Mouse (Mus musculus): ENCODE data around the gene Kin. TPM values are rescaled to one million over a fixed set of nuclear protein-coding genes. Genes with fewer than 3 reads are reported as not detected.
A peak's percentile ranks its signal among the peaks of the same experiment; 100 is the strongest.

Kin gene
- polyA plus RNA-seq (2015; fragmentation: Nextera tagmentation; extraction: Ambion mirVana): 22.4 and 26.4 TPM in 2 replicates

- H3K4me2 ChIP-seq (replicated peaks): peak within 1 kb of the TSS; percentile 65
- no peaks in the 10 kb centered on the region for H3K9me3 ChIP-seq
- peaks cover 4% of the 10 kb centered on the region; the same call in 1 of the 2 replicates for H3K36me3 ChIP-seq
- peak within 1 kb of the TSS; percentile 78 for H3K4me3 ChIP-seq (replicated peaks)
- H3K27ac ChIP-seq: peak within 1 kb of the TSS; percentile 90
- ATAC-seq: peak; percentile 98
- peak within 1 kb of the TSS; percentile 97 for H3K9ac ChIP-seq
- peaks cover 30% of the 10 kb centered on the region for H3K4me1 ChIP-seq (replicated peaks)
- H3K27me3 ChIP-seq (replicated peaks): no peaks in the 10 kb centered on the region
- under 1% methylated on average over 60 of the region's 61 CpGs for WGBS
Observed at GRCm38 (mm10) chr2:10080310-10081010, at the start of gene Kin, which contains the start of gene Atp5c1. TSS of gene Kin (plus strand) at chr2:10080593. TSS of gene Atp5c1 (minus strand) at chr2:10080510.

DNA sequence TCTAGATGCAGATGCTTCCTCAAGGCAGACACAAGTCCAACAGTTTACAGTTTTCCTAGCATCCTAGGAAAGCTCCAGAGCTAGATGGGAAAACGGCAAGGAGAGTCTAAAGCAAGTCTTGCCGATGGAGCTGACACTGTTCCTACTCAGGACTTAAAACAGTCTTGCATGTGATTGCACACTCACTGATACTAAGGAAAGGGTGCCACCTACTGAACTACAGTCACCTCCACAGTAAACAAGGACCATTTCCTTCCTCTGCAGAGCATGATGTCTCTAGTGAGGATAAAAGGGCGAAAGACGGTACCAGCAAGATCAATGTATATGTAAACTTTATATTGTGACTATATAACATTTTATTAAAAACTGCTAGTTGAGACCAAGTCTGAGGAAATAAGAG lies 46.7 kb upstream of the Kin start:
- WGBS: 63% methylated on average over 4 of the region's 4 CpGs
- no peaks in the 10 kb centered on the region for H3K27me3 ChIP-seq (replicated peaks)

DNA sequence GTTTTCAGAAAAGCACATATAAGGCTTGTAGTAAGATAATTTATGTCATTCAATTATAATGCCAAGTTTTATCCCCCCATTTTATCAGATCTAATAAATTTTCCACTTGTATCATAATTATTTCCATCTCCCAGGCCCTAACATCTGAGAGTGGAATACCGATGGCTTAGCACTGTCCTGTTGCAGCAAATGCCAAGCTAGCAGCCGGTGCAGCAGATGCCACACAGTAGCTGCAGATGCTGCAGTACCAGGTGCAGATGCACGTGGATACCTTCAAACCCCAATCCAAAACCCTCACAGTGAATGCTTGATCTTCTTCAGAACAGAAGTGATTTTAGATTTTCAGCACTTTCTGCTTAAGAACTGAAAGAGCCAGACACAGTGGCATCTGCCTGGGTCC lies 45.4 kb upstream of the Kin start:
- Histone ChIP-seq H3K36me3 (0 out of 2 replicates have a peak, but pooled peaks cover 2% of the 10 kb centered on the region), H3K27ac (no peak overlapping the region), H3K27me3 (replicated peaks) (no peaks in the 10 kb centered on the region), H3K4me2 (replicated peaks) (no peak overlapping the region), H3K4me3 (replicated peaks) (no peak overlapping the region), H3K9me3 (no peaks in the 10 kb centered on the region), H3K9ac (no peak overlapping the region), H3K4me1 (replicated peaks) (no peaks in the 10 kb centered on the region)
- 87% methylated on average over 3 of the region's 3 CpGs for WGBS
- no peak for ATAC-seq

More for the DNA sequence above, 46.7 kb upstream of the Kin start:
- H3K36me3 ChIP-seq: no peaks in the 10 kb centered on the region
- H3K4me1 ChIP-seq (replicated peaks): no peaks in the 10 kb centered on the region
- no peaks in the 10 kb centered on the region for H3K9me3 ChIP-seq
- ATAC-seq: no peak
- H3K4me2 ChIP-seq (replicated peaks): no peak overlapping the region
- no peak overlapping the region for H3K4me3 ChIP-seq (replicated peaks)
- no peak overlapping the region for H3K9ac ChIP-seq
- H3K27ac ChIP-seq: no peak overlapping the region

GRCm38 (mm10) chr2:10047758-10048436 lies 32.5 kb upstream of the Kin start:
- H3K36me3 ChIP-seq: no peaks in the 10 kb centered on the region
- peak overlapping the region; percentile 84 for H3K4me2 ChIP-seq (replicated peaks)
- no peaks in the 10 kb centered on the region for H3K27me3 ChIP-seq (replicated peaks)
- peaks cover 3% of the 10 kb centered on the region for H3K4me1 ChIP-seq (replicated peaks)
- peak overlapping the region; percentile 80 for H3K9ac ChIP-seq
- peak overlapping the region; percentile 86 for H3K4me3 ChIP-seq (replicated peaks)
- H3K27ac ChIP-seq: 0 out of 2 replicates have a peak overlapping the region, but pooled peaks have one; percentile 40
- under 1% methylated on average over 47 of the region's 47 CpGs for WGBS
- H3K9me3 ChIP-seq: no peaks in the 10 kb centered on the region
- peak; percentile 74 for ATAC-seq

GRCm38 (mm10) chr2:10048461-10048860 lies 31.9 kb upstream of the Kin start, which contains the start of gene Taf3:
TSS of gene Taf3 (minus strand) at chr2:10048596.
- Histone ChIP-seq H3K27ac (0 out of 2 replicates have a peak within 1 kb of the TSS, but pooled peaks have one; percentile 40), H3K4me1 (replicated peaks) (peaks cover 3% of the 10 kb centered on the region), H3K27me3 (replicated peaks) (no peaks in the 10 kb centered on the region), H3K4me3 (replicated peaks) (peak within 1 kb of the TSS; percentile 86), H3K4me2 (replicated peaks) (peak within 1 kb of the TSS; percentile 84), H3K36me3 (no peaks in the 10 kb centered on the region), H3K9me3 (no peaks in the 10 kb centered on the region), H3K9ac (peak within 1 kb of the TSS; percentile 80)
- under 1% methylated on average over 36 of the region's 36 CpGs for WGBS
- peak; percentile 93 for ATAC-seq

- Histone ChIP-seq H3K27ac (no peak overlapping the region), H3K9me3 (no peaks in the 10 kb centered on the region), H3K4me3 (replicated peaks) (peak overlapping the region; percentile 86), H3K4me2 (replicated peaks) (peak overlapping the region; percentile 59), H3K27me3 (replicated peaks) (no peaks in the 10 kb centered on the region), H3K36me3 (no peaks in the 10 kb centered on the region), H3K9ac (no peak overlapping the region), H3K4me1 (replicated peaks) (peaks cover 3% of the 10 kb centered on the region)
- WGBS: 13% methylated on average over 10 of the region's 10 CpGs
- ATAC-seq: no peak
Observed at GRCm38 (mm10) chr2:10049456-10049855, 30.9 kb upstream of the Kin start.

DNA sequence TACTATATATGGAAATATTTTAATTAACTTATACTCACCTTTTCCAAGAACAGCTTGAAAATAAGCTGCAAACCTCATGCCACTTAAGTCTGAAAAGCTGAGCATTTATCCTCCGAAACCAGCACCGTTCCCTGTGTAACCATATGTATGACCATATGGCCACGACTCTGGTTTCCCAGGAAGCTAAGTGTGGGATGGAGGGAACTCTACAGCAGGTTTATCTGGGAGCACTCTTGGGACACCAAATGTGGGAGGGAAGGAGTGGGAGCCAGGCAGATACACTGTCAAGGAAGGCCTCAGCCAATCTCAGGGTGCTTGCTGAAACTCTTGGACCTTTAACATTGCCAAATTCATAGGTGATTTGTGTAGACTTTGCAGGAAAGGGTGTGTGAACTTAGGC lies 29.5 kb upstream of the Kin start:
- Histone ChIP-seq H3K4me1 (replicated peaks) (peaks cover 3% of the 10 kb centered on the region), H3K4me2 (replicated peaks) (no peak overlapping the region), H3K9ac (no peak overlapping the region), H3K27me3 (replicated peaks) (no peaks in the 10 kb centered on the region), H3K4me3 (replicated peaks) (no peak overlapping the region), H3K36me3 (peaks cover 9% of the 10 kb centered on the region), H3K9me3 (no peaks in the 10 kb centered on the region), H3K27ac (no peak overlapping the region)
- no peak for ATAC-seq
- 91% methylated on average over 3 of the region's 3 CpGs for WGBS

- WGBS: 96% methylated on average over 1 of the region's 1 CpGs
- Histone ChIP-seq H3K4me3 (replicated peaks) (no peak overlapping the region), H3K9ac (no peak overlapping the region), H3K4me2 (replicated peaks) (no peak overlapping the region), H3K27me3 (replicated peaks) (no peaks in the 10 kb centered on the region), H3K4me1 (replicated peaks) (peaks cover 3% of the 10 kb centered on the region), H3K9me3 (no peaks in the 10 kb centered on the region), H3K27ac (no peak overlapping the region), H3K36me3 (peaks cover 16% of the 10 kb centered on the region)
- ATAC-seq: no peak
Observed at GRCm38 (mm10) chr2:10051996-10052395, 28.4 kb upstream of the Kin start.

DNA sequence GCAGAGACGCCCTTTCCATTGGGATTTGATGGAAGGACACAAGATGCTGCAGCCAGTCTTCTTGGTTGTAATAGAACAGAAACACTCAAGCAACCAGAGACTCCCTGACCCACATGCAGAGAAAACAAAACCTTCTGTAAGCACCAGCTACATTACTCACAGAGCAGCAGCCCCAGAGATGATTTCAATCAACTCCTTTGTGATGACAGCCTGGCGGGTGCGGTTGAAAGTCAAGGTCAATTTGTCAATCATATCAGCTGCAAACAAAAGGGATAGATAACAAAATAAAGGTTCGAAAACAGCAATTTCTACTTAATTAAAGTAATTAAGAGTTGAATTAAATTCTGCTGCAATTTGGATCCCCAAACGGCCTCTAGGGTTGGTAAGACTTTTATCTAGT lies 21.6 kb upstream of the Kin start:
- H3K4me3 ChIP-seq (replicated peaks): no peak overlapping the region
- no peak for ATAC-seq
- no peak overlapping the region for H3K4me2 ChIP-seq (replicated peaks)
- WGBS: 78% methylated on average over 5 of the region's 5 CpGs
- peaks cover 43% of the 10 kb centered on the region for H3K36me3 ChIP-seq
- no peaks in the 10 kb centered on the region for H3K4me1 ChIP-seq (replicated peaks)
- H3K9ac ChIP-seq: no peak overlapping the region
- no peaks in the 10 kb centered on the region for H3K9me3 ChIP-seq
- H3K27ac ChIP-seq: no peak overlapping the region
- no peaks in the 10 kb centered on the region for H3K27me3 ChIP-seq (replicated peaks)

- no peak overlapping the region for H3K27ac ChIP-seq
- no peak overlapping the region for H3K9ac ChIP-seq
- H3K4me2 ChIP-seq (replicated peaks): no peak overlapping the region
- no peak for ATAC-seq
- H3K27me3 ChIP-seq (replicated peaks): no peaks in the 10 kb centered on the region
- H3K4me1 ChIP-seq (replicated peaks): peaks cover 20% of the 10 kb centered on the region
- H3K9me3 ChIP-seq: no peaks in the 10 kb centered on the region
- 82% methylated on average over 7 of the region's 7 CpGs for WGBS
- H3K36me3 ChIP-seq: peaks cover 15% of the 10 kb centered on the region; the same call in 1 of the 2 replicates
- no peak overlapping the region for H3K4me3 ChIP-seq (replicated peaks)
Observed at GRCm38 (mm10) chr2:10071751-10072150, 8.6 kb upstream of the Kin start.

GRCm38 (mm10) chr2:10074470-10074869 lies 5.9 kb upstream of the Kin start:
- 53% methylated on average over 7 of the region's 7 CpGs for WGBS
- H3K4me1 ChIP-seq (replicated peaks): peaks cover 38% of the 10 kb centered on the region
- no peak overlapping the region for H3K27ac ChIP-seq
- H3K9me3 ChIP-seq: no peaks in the 10 kb centered on the region
- peak overlapping the region; percentile 35; the same call in 1 of the 2 replicates for H3K4me2 ChIP-seq (replicated peaks)
- H3K4me3 ChIP-seq (replicated peaks): no peak overlapping the region
- no peaks in the 10 kb centered on the region for H3K36me3 ChIP-seq
- peak; percentile 61 for ATAC-seq
- no peak overlapping the region for H3K9ac ChIP-seq
- no peaks in the 10 kb centered on the region for H3K27me3 ChIP-seq (replicated peaks)

GRCm38 (mm10) chr2:10076675-10077074 lies 3.7 kb upstream of the Kin start:
- Histone ChIP-seq H3K4me2 (replicated peaks) (0 out of 2 replicates have a peak overlapping the region, but pooled peaks have one; percentile 22), H3K27me3 (replicated peaks) (no peaks in the 10 kb centered on the region), H3K9me3 (no peaks in the 10 kb centered on the region), H3K4me3 (replicated peaks) (no peak overlapping the region), H3K27ac (no peak overlapping the region), H3K4me1 (replicated peaks) (peaks cover 43% of the 10 kb centered on the region), H3K36me3 (no peaks in the 10 kb centered on the region), H3K9ac (no peak overlapping the region)
- no peak for ATAC-seq
- 55% methylated on average over 8 of the region's 8 CpGs for WGBS

Data from intestine, embryonic 15.5 days (tissue).